Mouse (Mus musculus) kidney, adult 2 months (tissue): Measurements from ENCODE around the gene Nphp3.

Experiments used
- CTCF ChIP-seq: fragments of 200-500 bp; conservative IDR thresholded peaks from 2 replicates; pipeline ENCODE4 v1.5.1; 2011; ENCODE audit warnings: low read depth, mild to moderate bottlenecking, control low read depth, low read length, moderate library complexity, mixed read lengths; ENCODE audit not compliant: insufficient read depth, insufficient read length
- POLR2A ChIP-seq: fragments of 200-500 bp; IDR thresholded peaks from one replicate; pipeline ENCODE4 v1.6.1; 2011; ENCODE audit warnings: low read depth, low read length, control low read depth

DNA sequence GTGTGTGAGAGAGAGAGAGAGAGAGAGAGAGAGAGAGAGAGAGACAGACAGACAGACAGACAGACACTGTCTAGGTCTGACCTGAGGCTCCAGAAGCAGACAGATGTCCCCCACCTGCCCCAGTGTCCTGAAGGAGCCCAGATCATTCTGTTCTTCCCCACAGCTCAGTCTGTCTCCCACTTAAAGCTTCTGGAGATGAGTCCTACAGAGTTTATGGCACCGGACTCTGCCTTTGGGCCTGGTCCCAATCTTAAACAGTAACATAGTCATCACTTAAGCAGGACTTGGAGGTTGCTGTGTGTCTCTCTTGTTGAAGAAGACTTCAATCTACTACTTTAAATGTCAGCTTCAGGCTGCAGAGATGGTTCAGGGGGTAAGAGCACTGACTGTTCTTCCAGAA, 76.4 kb downstream of the Nphp3 start:
- no peak for TF ChIP-seq CTCF
- TF ChIP-seq POLR2A = no peak
